Mouse (Mus musculus): Measurements from ENCODE around the gene Gm21988.

- TF ChIP-seq CTCF (IDR thresholded peaks at IDR 0.05; ENCODE audit: low read depth) (no peak), EP300 (IDR thresholded peaks at IDR 0.05; ENCODE audit: low read depth) (no peak)
These were observed 4.3 kb downstream of the Gm21988 start for GRCm38 (mm10) chr11:70235254-70235900.
